Mouse (Mus musculus): ENCODE measurements around the gene Rho. TPM values are rescaled to one million over a fixed set of nuclear protein-coding genes. Genes with fewer than 3 reads are reported as not detected.

Gene Rho
- polyA plus RNA-seq, 1 experiment from 2014 or later, result 0.19 TPM

DNA sequence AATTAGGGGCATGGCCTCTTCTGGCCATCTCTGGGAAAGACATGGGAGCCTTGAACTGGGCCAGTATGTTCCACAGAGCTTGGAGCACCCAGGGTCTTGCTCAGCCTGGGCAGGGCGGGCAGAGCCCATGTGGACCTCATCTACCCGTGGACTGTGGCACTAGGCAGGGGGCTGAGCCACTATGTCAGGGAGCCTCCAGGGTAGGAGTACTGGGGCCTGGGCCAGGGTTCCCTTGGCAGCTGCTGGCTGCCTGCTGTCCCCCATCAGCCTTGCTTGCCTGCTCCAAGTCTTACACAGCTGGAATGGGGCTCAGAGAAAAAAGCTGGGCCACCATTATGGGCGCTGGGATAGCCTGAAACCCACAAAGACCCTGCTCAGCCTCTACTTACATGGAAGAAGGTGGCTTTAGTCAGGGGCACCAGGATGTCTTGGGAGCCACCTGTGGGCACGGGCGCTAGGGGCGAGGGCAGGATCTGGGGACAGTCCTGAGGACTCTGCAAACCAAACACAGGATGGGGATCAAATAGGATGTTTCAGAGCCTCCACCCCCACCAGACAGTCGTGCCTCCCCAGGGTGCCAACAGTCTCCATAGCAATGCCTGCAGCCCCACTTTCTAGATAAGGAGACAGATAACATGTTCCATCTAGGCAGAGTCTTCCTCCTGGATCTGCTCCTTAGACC lies 40.7 kb downstream of the Rho start:
- no peak overlapping the region for H3K4me3 ChIP-seq
- no peak overlapping the region for H3K4me2 ChIP-seq (replicated peaks)
- 75% methylated on average over 7 of the region's 7 CpGs for whole genome bisulfite sequencing
- no peaks in the 10 kb centered on the region for H3K27me3 ChIP-seq
- H3K4me1 ChIP-seq, result peaks cover 38% of the 10 kb centered on the region
- no peaks in the 10 kb centered on the region for H3K36me3 ChIP-seq
- H3K9ac ChIP-seq, result no peak overlapping the region
- no peak for ATAC-seq (ENCODE audit: low FRiP score)
- H3K9me3 ChIP-seq (replicated peaks), result no peaks in the 10 kb centered on the region
- H3K27ac ChIP-seq, result no peak overlapping the region

DNA sequence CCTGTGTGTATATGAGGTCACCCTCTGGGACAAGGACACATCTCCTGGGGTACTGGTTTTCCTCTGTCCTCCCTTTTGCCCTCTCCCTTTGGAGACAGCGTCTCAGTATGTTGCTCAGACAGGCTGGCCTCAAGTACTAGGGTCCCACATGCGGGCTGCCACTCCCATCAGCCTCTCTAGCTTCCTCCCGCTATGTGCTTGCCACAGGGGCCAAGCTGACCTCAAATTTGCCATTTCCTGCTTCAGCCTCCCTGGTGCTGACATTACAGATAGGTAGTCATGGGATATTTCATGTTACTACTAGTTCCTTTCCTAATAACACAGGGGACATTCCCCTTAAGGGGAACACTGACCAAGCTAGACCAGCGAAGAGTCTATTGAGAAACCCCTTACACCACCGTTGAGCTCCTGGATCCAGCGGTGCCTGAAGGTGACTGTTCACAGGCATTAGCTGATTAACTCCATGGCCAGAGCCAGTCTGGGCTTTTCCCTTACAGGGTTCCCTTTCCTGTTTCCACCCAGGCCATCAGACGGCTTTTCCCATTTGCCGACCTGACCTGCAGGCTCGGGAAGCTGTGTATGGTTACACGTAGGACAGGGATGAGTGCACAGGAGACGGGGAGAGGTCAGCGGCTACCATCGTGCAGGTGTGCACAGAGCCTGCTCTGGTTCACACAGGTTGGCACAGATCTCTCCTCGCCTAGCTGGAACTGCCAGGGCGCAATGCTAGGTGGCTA lies 41.8 kb downstream of the Rho start:
- Histone ChIP-seq H3K4me3 (no peak overlapping the region), H3K9me3 (replicated peaks) (no peaks in the 10 kb centered on the region), H3K27me3 (no peaks in the 10 kb centered on the region), H3K27ac (no peak overlapping the region), H3K36me3 (no peaks in the 10 kb centered on the region), H3K4me1 (peaks cover 33% of the 10 kb centered on the region), H3K4me2 (replicated peaks) (no peak overlapping the region), H3K9ac (no peak overlapping the region)
- WGBS, result 86% methylated on average over 15 of the region's 15 CpGs
- no peak for ATAC-seq (ENCODE audit: low FRiP score)

DNA sequence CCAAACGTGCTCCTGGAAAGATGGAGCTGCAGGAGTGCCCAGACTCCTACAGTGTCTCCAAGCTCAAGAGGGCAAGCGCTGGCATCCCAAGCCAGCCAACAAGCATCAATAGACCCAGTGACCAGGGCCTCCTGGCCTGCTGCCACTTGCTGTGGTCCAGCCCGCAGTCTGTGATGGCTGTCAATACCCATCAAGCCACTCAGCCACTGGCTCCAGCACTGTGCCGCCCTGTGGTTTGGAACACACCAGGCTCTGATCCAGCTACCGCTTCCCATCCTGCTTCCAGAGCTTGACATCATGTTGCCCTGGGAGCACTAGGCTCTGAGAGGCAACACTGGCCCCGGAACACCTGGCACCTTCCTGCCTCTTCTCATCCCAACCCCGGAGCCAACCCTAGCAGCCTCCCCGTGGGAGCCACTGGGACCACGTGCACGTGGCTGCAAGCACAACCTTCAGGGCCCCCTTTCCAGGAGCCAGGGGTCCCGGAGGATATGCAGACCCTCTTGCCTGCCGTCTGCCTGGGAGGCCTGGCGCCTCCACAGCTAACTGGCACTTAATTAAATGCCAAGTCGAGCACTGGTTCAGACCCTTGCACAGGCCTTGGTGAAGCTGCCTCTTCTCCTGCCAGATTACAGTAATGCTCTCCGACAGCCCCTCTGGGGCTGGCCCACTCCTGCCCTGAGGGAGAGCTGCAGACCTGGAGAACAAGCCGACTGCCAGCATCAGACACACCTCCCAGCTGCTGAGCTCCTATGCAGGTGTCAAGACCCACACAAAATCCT lies 42.5 kb downstream of the Rho start:
- H3K36me3 ChIP-seq, result no peaks in the 10 kb centered on the region
- H3K4me3 ChIP-seq, result no peak overlapping the region
- no peak for ATAC-seq (ENCODE audit: low FRiP score)
- peaks cover 28% of the 10 kb centered on the region for H3K4me1 ChIP-seq
- 74% methylated on average over 16 of the region's 16 CpGs for WGBS
- H3K27ac ChIP-seq, result no peak overlapping the region
- H3K4me2 ChIP-seq (replicated peaks), result no peak overlapping the region
- no peaks in the 10 kb centered on the region for H3K27me3 ChIP-seq
- no peak overlapping the region for H3K9ac ChIP-seq
- no peaks in the 10 kb centered on the region for H3K9me3 ChIP-seq (replicated peaks)

DNA sequence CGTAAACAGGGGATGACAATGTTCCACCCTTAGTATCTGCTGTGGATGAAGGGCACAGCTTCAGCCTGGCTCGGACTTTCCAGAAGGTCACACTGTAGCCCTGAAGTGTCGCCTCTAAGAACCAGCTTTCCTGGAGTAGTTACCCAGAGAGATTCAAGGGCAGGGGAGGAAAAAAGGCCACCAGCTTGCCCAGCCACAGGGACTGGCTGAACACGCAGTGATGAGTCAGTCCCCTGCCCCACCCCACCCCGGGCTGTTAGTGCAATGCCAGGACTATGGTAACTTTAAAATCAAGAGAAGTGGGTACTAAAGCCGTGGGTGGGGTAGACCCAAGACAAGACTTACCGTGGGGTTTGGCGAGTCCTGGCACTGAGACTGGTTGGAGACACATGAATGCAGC lies 44.1 kb downstream of the Rho start:
- no peak overlapping the region for H3K9ac ChIP-seq
- H3K4me3 ChIP-seq, result no peak overlapping the region
- H3K27me3 ChIP-seq, result no peaks in the 10 kb centered on the region
- ATAC-seq (ENCODE audit: low FRiP score), result no peak
- no peak overlapping the region for H3K27ac ChIP-seq
- no peaks in the 10 kb centered on the region for H3K9me3 ChIP-seq (replicated peaks)
- H3K36me3 ChIP-seq, result no peaks in the 10 kb centered on the region
- H3K4me1 ChIP-seq, result peaks cover 31% of the 10 kb centered on the region
- WGBS, result 88% methylated on average over 8 of the region's 8 CpGs
- no peak overlapping the region for H3K4me2 ChIP-seq (replicated peaks)

DNA sequence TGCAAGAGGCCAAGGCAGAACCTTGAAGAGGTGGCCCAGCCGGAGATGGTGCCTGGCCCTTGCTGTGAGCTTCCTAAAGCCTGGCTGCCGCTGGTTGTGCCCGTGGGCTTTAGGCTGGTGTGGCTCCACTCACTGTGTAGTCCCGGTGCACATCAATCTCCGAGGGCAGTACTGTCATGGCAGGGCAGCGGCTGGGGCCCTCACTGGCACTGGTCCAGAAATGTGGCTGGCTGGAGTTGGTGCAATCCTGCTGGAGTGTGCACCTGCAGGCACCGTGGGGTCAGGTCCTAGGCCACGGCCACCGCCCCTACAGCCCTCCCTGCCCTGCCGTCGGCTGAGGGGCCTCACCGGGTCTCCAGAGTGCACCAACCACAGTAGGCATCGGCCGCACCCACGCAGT lies 46.3 kb downstream of the Rho start:
- Histone ChIP-seq H3K4me1 (peaks cover 16% of the 10 kb centered on the region), H3K4me2 (replicated peaks) (no peak overlapping the region), H3K27me3 (no peaks in the 10 kb centered on the region), H3K9ac (no peak overlapping the region), H3K9me3 (replicated peaks) (no peaks in the 10 kb centered on the region), H3K36me3 (no peaks in the 10 kb centered on the region), H3K4me3 (no peak overlapping the region), H3K27ac (no peak overlapping the region)
- ATAC-seq (ENCODE audit: low FRiP score), result no peak
- WGBS, result 85% methylated on average over 15 of the region's 15 CpGs

DNA sequence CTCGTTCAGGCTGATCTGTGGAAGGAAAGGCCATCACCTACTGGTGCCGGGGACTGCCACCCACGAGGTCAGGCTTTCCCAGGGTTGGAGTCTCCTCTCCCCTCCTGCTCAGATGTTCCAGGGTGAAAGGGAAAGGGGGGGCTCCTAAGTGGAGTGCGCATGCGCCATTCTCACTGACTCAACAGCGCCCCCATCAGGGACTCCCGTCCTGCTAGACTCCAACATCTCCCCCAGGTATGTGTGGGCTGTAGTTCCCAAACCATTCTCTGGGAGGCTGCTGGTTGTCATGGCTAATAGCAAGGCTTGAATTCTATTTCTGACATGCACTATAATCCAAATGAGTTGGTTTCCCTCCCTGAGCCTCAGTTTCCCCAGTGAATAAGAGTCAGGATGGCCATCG lies 47.0 kb downstream of the Rho start:
- Histone ChIP-seq H3K27me3 (no peaks in the 10 kb centered on the region), H3K4me3 (no peak overlapping the region), H3K9me3 (replicated peaks) (no peaks in the 10 kb centered on the region), H3K9ac (no peak overlapping the region), H3K36me3 (no peaks in the 10 kb centered on the region), H3K4me1 (peaks cover 18% of the 10 kb centered on the region), H3K27ac (no peak overlapping the region), H3K4me2 (replicated peaks) (no peak overlapping the region)
- no peak for ATAC-seq (ENCODE audit: low FRiP score)
- WGBS, result 62% methylated on average over 8 of the region's 8 CpGs

DNA sequence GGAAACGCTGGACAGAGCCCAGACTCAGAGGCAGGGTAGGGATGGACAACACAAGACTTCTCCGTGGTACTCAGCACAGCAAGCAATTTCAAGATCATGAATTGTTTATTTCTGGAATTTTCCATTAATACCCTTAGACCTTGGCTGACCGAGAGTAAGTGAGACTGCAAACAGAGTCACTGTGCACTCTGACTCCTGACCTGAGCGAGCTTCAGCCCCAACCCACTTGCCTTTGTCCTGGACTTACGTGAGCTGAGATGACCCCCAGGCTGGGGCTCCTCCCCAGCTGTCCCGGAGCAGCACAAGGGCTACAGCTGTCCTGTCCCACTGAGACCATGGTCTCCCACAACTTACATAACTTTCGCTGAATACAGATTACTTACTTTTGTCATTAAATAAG lies 51.3 kb downstream of the Rho start:
- H3K27me3 ChIP-seq, result 0 out of 2 replicates have a peak, but pooled peaks cover 2% of the 10 kb centered on the region
- H3K4me1 ChIP-seq, result peaks cover 42% of the 10 kb centered on the region
- no peak overlapping the region for H3K27ac ChIP-seq
- WGBS, result 64% methylated on average over 7 of the region's 7 CpGs
- ATAC-seq (ENCODE audit: low FRiP score), result no peak
- no peak overlapping the region for H3K9ac ChIP-seq
- no peaks in the 10 kb centered on the region for H3K9me3 ChIP-seq (replicated peaks)
- no peak overlapping the region for H3K4me2 ChIP-seq (replicated peaks)
- H3K4me3 ChIP-seq, result no peak overlapping the region
- H3K36me3 ChIP-seq, result no peaks in the 10 kb centered on the region

DNA sequence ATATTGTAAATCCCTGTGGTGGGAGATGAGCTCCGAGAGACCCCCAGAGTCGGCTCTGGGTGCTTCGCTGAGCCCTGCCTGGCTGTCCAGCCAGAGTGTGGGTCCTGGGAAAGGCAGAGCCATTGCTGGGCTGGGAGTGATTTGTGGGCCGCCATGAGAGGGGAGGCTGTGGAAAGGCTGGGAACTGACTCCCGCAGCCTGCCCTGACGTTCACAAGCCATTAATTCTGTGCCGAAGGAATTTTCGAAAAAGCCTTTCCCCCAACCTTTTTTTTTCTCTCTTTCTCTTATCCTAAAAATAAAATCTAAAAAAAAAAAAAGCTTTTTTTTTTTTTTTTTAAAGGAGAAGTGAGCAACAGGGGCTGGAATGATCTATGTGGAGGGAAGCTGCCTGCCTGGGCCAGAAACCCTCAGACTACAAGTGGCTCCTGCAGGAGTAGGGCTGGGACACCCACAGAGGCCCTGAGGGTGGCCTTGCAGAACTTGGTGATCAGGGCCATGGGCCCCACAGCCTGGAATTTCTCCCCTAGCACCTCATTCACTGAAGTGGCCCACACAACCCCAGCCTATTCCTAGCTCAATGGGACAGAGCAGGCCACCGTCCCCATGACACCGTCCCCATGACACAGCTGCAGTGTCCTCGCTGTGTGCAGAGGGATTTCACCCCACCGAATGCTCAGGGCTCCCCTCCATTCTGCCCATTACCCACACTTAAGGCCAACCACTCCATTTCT lies 51.9 kb downstream of the Rho start:
- 63% methylated on average over 12 of the region's 12 CpGs for WGBS
- no peak for ATAC-seq (ENCODE audit: low FRiP score)
- H3K4me1 ChIP-seq, result peaks cover 42% of the 10 kb centered on the region
- no peak overlapping the region for H3K9ac ChIP-seq
- H3K27me3 ChIP-seq, result 0 out of 2 replicates have a peak, but pooled peaks cover 2% of the 10 kb centered on the region
- H3K27ac ChIP-seq, result no peak overlapping the region
- no peaks in the 10 kb centered on the region for H3K36me3 ChIP-seq
- H3K4me2 ChIP-seq (replicated peaks), result no peak overlapping the region
- no peak overlapping the region for H3K4me3 ChIP-seq
- no peaks in the 10 kb centered on the region for H3K9me3 ChIP-seq (replicated peaks)

DNA sequence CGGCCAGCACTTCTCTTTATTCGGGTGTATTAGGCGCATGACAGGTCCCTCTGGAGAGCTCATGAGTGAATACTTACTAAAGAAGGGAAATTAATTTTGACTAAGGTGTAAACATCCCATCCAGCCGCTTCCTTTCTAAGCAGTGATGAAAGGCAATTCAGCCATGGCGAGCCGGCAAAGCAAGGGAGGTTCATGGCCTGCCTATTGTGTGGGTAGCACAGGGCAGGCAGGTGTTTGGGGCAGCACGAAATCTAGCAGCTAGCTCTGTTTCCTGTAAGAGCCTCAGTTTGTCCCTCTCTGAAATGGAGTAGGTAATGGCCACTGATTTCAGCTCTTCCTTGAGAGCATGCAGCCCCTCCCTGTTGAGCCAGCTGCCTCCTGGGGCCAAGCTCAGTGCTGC lies 53.0 kb downstream of the Rho start:
- no peak overlapping the region for H3K27ac ChIP-seq
- H3K4me1 ChIP-seq, result peaks cover 47% of the 10 kb centered on the region
- no peaks in the 10 kb centered on the region for H3K36me3 ChIP-seq
- peaks cover 11% of the 10 kb centered on the region; the same call in 1 of the 2 replicates for H3K27me3 ChIP-seq
- H3K4me2 ChIP-seq (replicated peaks), result no peak overlapping the region
- 68% methylated on average over 7 of the region's 7 CpGs for WGBS
- no peak overlapping the region for H3K4me3 ChIP-seq
- H3K9ac ChIP-seq, result no peak overlapping the region
- ATAC-seq (ENCODE audit: low FRiP score), result no peak
- H3K9me3 ChIP-seq (replicated peaks), result no peaks in the 10 kb centered on the region

DNA sequence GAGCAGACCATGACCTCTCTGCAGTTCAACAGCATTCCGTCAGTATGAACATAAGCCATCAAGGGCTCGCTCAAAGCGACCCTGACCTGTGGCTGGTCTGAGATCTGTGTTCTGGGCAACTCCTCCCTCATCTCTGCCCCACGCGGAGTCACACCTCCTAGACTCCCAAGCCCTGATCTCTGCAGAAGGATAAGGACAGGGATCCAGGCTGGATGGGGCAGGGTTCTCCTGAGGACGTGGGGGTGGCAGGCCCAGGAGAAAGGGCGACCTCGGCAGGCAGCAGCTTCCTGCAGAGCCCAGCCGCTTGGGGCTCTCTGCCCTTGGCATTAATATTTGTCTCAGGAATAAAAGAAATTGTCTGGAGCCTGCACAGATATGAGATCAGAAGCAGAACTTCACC lies 54.1 kb downstream of the Rho start:
- H3K9ac ChIP-seq, result no peak overlapping the region
- no peaks in the 10 kb centered on the region for H3K9me3 ChIP-seq (replicated peaks)
- no peak overlapping the region for H3K27ac ChIP-seq
- H3K4me1 ChIP-seq, result peaks cover 39% of the 10 kb centered on the region
- 50% methylated on average over 9 of the region's 9 CpGs for WGBS
- ATAC-seq (ENCODE audit: low FRiP score), result no peak
- peaks cover 14% of the 10 kb centered on the region for H3K27me3 ChIP-seq
- no peaks in the 10 kb centered on the region for H3K36me3 ChIP-seq
- H3K4me2 ChIP-seq (replicated peaks), result no peak overlapping the region
- H3K4me3 ChIP-seq, result no peak overlapping the region

DNA sequence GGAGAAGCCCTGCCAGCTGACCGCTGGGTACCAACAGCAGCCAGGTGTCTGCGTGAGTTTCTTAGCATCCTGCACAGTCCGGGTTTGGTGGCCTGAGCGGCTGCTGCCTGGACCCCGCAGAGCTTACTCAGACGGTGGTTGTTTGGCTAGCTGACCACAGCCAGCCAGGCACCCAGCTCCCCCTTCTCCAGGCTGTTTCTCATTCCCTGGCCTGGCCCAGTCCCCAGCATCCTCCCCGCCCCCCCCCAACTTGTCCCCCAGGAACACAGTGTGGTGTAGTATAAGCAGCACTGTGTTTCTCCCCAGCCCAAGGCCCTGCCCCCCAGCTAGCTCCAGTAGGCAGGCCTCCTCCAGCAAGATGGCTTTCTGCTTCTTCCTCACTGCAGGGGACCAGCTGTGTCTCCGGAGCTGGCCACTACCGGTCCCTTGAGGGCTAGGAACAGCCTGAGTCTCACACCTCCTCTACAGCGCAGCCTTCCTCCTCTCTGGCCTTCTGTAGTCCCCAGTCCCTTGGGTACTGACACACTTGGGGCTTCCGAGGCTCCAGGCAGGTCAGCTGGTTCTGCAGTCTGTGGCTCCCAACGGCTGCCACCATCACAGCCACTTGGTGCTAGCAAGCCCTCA lies 55.0 kb downstream of the Rho start:
- H3K36me3 ChIP-seq, result no peaks in the 10 kb centered on the region
- H3K4me2 ChIP-seq (replicated peaks), result no peak overlapping the region; the same call in 1 of the 2 replicates
- H3K9me3 ChIP-seq (replicated peaks), result no peaks in the 10 kb centered on the region
- H3K9ac ChIP-seq, result 0 out of 2 replicates have a peak overlapping the region, but pooled peaks have one; percentile 25
- H3K4me1 ChIP-seq, result peaks cover 45% of the 10 kb centered on the region
- WGBS, result 39% methylated on average over 11 of the region's 12 CpGs
- H3K4me3 ChIP-seq, result no peak overlapping the region
- H3K27ac ChIP-seq, result peak overlapping the region; percentile 41
- peaks cover 24% of the 10 kb centered on the region for H3K27me3 ChIP-seq
- no peak for ATAC-seq (ENCODE audit: low FRiP score)
